Mouse (Mus musculus): ENCODE results near the gene Pip5k1b.

GRCm38 (mm10) chr19:24583956-24584355, 28.3 kb upstream of the Pip5k1b start:
- TF ChIP-seq POLR2A (IDR thresholded peaks at IDR 0.05; ENCODE audit: borderline replicate concordance, control insufficient read depth, low read depth, low read length), result no peak
- TF ChIP-seq CTCF (IDR thresholded peaks at IDR 0.05; ENCODE audit: control insufficient read depth, insufficient read depth, low read length), result no peak

All from bone marrow, adult 2 months (tissue).